Mouse (Mus musculus) midbrain, embryonic 16.5 days (tissue): ENCODE measurements around the gene Git1. TPM values are rescaled to one million over a fixed set of nuclear protein-coding genes. Genes with fewer than 3 reads are reported as not detected.

Experiments
- ATAC-seq: fragments of 200-750 bp; cut with Nextera tagmentation; 2 replicates; pipeline ENCODE4 v1.8.0; 2017; ENCODE audit warnings: moderate TSS enrichment
- H3K27ac ChIP-seq: fragments of 300-500 bp; sonication (generic); 2 replicates; pipeline ENCODE4 v1.5.1; 2014; ENCODE audit warnings: mild to moderate bottlenecking, low read length, mixed read lengths
- H3K27me3 ChIP-seq: fragments of 300-500 bp; sonication (generic); 2 replicates; pipeline ENCODE4 v1.6.1; 2014; ENCODE audit warnings: low read depth, low read length, mixed read lengths; ENCODE audit not compliant: control insufficient read depth, insufficient read depth
- H3K36me3 ChIP-seq: fragments of 300-500 bp; sonication (generic); 2 replicates; pipeline ENCODE4 v1.6.1; 2014; ENCODE audit warnings: mild to moderate bottlenecking, low read length, moderate library complexity, mixed read lengths; ENCODE audit not compliant: control insufficient read depth, insufficient read depth
- H3K4me1 ChIP-seq: fragments of 300-500 bp; sonication (generic); 2 replicates; pipeline ENCODE4 v1.6.1; 2014; ENCODE audit warnings: mild to moderate bottlenecking, low read length, mixed read lengths; ENCODE audit not compliant: control insufficient read depth, insufficient read depth
- H3K4me2 ChIP-seq: fragments of 300-500 bp; sonication (generic); 2 replicates; pipeline ENCODE4 v1.6.1; 2014; ENCODE audit warnings: mild to moderate bottlenecking, low read length, mixed read lengths
- H3K4me3 ChIP-seq: fragments of 300-500 bp; sonication (generic); 2 replicates; pipeline ENCODE4 v1.5.1; 2014; ENCODE audit warnings: low read depth, mild to moderate bottlenecking, low read length, moderate library complexity, mixed read lengths
- H3K9ac ChIP-seq: fragments of 300-500 bp; sonication (generic); 2 replicates; pipeline ENCODE4 v1.6.1; 2014; ENCODE audit warnings: low read depth, low read length, mixed read lengths
- H3K9me3 ChIP-seq: fragments of 300-500 bp; sonication (generic); replicated peaks from 2 replicates; pipeline ENCODE4 v1.6.1; 2014; ENCODE audit warnings: mild to moderate bottlenecking, low read length, mixed read lengths; ENCODE audit not compliant: control insufficient read depth, poor library complexity, severe bottlenecking
- WGBS: fragments of 180-500 bp; shearing (Covaris S2); extraction: QIAGEN DNeasy Blood & Tissue Kit; methylation state at CpG from one replicate; pipeline ENCODE4 v1.1.7; 2014; 5-methylcytosine and 5-hydroxymethylcytosine counted together
- polyA plus RNA-seq: library from polyadenylated mRNA; unstranded; fragments of >200 nt; fragmentation: Nextera tagmentation; extraction: Ambion mirVana; gene quantifications from 2 replicates; pipeline ENCODE4 v1.2.1, GENCODE M21; 2015

The Git1 gene
- polyA plus RNA-seq, 1 experiment from 2014 or later = 15.9 TPM

DNA sequence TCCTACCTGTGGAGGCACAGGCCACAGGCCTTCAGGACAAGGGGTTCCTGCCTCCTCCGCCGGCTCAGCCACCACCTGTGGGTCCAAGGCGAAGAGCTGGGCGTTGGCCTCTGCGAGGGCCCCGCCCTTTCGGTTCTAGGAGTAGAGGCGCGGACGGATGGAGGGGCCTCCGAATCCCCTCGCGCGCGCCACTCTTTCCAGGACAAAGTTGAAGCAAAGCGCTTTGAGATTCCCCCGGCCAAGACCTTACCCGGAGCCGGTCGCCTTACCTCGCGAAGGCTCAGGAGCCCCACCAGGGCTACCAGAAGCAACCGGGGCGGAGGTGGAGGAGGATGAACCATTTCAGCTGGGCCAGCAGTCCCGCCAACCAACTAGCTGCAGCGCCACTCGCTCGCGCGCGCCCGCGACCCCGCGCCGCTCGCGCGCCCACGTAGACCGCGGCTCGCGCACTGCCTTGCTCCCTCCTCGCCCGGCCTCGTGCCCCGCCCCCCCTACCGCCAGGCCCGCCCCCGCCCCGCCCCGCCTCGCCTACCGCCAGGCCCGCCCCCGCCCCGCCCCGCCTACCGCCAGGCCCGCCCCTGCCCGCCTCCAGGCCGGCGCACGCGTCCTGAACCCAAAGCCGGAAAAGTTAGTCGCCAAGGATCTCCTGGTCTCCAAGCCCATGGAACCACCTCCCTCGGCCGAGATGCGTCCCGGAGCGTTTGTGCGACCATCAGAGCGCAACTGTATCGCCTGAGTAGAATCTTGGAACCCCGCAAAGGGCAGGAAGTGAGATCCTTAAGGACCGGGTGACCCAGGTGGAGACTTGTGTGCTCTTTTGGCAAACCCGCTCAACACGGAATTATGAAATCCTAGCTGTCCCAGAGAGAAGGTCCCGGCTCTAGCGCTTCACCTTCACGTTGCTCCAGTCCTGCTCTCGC, 19.8 kb downstream of the Git1 start:
- peaks cover 32% of the 10 kb centered on the region for H3K4me1 ChIP-seq
- under 1% methylated on average over 64 of the region's 84 CpGs for WGBS
- peak overlapping the region; percentile 99 for H3K4me2 ChIP-seq
- H3K36me3 ChIP-seq = no peaks in the 10 kb centered on the region
- peak overlapping the region; percentile 72 for H3K9ac ChIP-seq
- H3K4me3 ChIP-seq = peak overlapping the region; percentile 56
- peak; percentile 43 for ATAC-seq
- H3K27me3 ChIP-seq = peaks cover 13% of the 10 kb centered on the region
- no peaks in the 10 kb centered on the region for H3K9me3 ChIP-seq
- H3K27ac ChIP-seq = no peak overlapping the region

GRCm38 (mm10) chr11:77513811-77514170, 20.4 kb downstream of the Git1 start:
- 8% methylated on average over 10 of the region's 10 CpGs for WGBS
- peaks cover 13% of the 10 kb centered on the region for H3K27me3 ChIP-seq
- no peaks in the 10 kb centered on the region for H3K36me3 ChIP-seq
- H3K4me1 ChIP-seq = peaks cover 28% of the 10 kb centered on the region
- no peak for ATAC-seq
- peak overlapping the region; percentile 56; the same call in 1 of the 2 replicates for H3K4me3 ChIP-seq
- no peak overlapping the region for H3K9ac ChIP-seq
- H3K4me2 ChIP-seq = peak overlapping the region; percentile 99
- H3K27ac ChIP-seq = no peak overlapping the region
- no peaks in the 10 kb centered on the region for H3K9me3 ChIP-seq

- Histone ChIP-seq H3K4me2 (peak overlapping the region; percentile 77), H3K27me3 (peaks cover 13% of the 10 kb centered on the region), H3K4me3 (peak overlapping the region; percentile 50), H3K9me3 (no peaks in the 10 kb centered on the region), H3K9ac (peak overlapping the region; percentile 54), H3K36me3 (no peaks in the 10 kb centered on the region), H3K4me1 (peaks cover 28% of the 10 kb centered on the region), H3K27ac (no peak overlapping the region)
- WGBS = 4% methylated on average over 19 of the region's 19 CpGs
- no peak for ATAC-seq
Measured at GRCm38 (mm10) chr11:77514281-77514831, 21.0 kb downstream of the Git1 start.

GRCm38 (mm10) chr11:77514832-77515636, 21.7 kb downstream of the Git1 start, which contains the start of gene Abhd15:
Gene Abhd15, plus strand, starts transcription at chr11:77515121.
- Histone ChIP-seq H3K4me1 (peaks cover 28% of the 10 kb centered on the region), H3K9ac (peak within 1 kb of the TSS; percentile 54), H3K4me2 (peak within 1 kb of the TSS; percentile 77), H3K4me3 (peak within 1 kb of the TSS; percentile 50), H3K9me3 (no peaks in the 10 kb centered on the region), H3K27me3 (peaks cover 13% of the 10 kb centered on the region), H3K36me3 (no peaks in the 10 kb centered on the region), H3K27ac (no peak within 1 kb of the TSS)
- peak; percentile 62 for ATAC-seq
- under 1% methylated on average over 72 of the region's 72 CpGs for WGBS

DNA sequence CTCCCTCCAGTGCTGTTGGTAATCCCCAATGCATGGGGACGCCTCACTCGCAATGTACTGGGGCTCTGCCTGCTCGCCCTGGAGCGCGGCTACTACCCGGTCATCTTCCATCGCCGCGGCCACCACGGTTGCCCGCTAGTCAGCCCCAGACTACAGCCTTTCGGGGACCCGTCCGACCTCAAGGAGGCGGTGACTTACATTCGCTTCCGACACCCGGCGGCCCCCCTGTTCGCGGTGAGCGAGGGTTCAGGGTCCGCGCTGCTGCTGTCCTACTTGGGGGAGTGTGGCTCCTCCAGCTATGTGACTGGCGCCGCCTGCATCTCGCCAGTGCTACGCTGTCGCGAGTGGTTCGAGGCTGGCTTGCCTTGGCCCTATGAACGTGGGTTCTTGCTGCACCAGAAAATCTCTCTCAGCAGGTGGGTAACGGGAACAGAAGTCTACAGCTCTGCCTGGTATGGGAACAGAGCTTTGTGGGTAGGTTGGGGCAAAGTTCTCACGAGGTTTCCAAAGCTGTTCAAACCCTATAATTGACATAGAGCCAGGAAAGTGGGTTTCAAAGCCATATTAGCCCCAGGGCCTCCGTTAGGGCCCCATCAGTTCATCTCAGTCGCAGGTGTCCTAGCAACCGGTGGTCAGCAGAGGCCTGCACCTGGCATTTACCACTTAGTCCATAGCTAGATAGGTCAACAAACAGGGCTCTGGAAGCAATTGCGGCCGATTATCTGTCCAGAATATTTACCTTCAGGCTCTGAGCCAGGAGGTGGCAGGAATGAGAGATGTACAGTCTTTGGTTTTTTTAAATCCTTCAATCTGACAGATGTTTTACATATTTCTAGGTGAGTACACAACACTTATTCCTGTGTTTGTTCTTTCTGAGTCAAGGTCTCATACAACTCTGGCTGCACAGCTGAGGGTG, 22.5 kb downstream of the Git1 start, which contains the start of gene Trp53i13:
Gene Trp53i13 (minus strand): TSS at position 344 of the 916 bp plus-strand sequence.
- peaks cover 28% of the 10 kb centered on the region for H3K4me1 ChIP-seq
- H3K27ac ChIP-seq = no peak within 1 kb of the TSS
- no peaks in the 10 kb centered on the region for H3K9me3 ChIP-seq
- WGBS = 8% methylated on average over 39 of the region's 39 CpGs
- peak within 1 kb of the TSS; percentile 54 for H3K9ac ChIP-seq
- H3K4me2 ChIP-seq = peak within 1 kb of the TSS; percentile 77
- H3K4me3 ChIP-seq = peak within 1 kb of the TSS; percentile 50
- H3K27me3 ChIP-seq = peaks cover 13% of the 10 kb centered on the region
- H3K36me3 ChIP-seq = no peaks in the 10 kb centered on the region
- ATAC-seq = no peak

DNA sequence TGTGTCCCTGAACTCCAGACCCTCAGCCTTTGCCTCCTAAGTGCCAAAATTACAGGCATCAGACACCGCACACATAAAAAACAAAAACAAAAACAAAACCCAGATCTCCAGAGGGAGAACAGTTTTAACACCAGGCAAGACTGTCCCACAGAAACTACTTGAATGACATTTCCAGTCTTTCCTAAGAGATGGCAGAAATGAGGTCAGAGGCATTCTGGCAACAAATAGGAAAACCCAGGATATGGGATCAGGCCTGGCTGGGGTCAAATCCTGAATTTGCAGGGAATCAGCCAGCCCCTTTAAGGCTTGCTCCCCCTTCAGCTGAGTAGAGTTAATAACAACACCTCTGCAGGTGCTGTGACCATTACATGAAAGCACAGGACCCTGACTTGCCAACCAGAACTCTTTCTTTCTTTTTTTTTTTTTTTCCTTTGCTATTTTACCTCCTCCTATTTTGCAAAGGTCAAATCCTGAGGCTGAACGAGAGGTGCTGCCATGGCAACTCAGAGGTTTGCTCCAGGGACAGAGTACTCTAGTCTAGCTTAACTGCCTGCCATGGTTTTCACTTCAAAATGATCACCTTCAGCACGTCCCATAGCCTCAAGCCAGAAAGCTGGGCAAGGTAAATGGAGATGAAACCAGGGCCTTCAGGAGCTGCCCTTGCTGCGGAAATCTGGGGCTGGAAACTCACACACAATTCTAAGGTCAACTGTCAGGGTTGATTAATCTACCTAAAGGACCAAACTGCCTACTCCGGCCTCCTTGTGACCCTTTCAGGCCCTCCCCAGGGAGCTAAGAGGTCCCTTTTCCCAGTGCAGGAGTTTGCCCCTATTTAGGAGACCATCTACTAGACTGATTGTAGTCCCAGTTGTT, 23.4 kb downstream of the Git1 start:
- H3K27ac ChIP-seq = no peak overlapping the region
- ATAC-seq = no peak
- H3K4me2 ChIP-seq = no peak overlapping the region
- no peak overlapping the region for H3K4me3 ChIP-seq
- H3K27me3 ChIP-seq = peaks cover 13% of the 10 kb centered on the region
- WGBS = 60% methylated on average over 5 of the region's 5 CpGs
- no peaks in the 10 kb centered on the region for H3K9me3 ChIP-seq
- H3K36me3 ChIP-seq = no peaks in the 10 kb centered on the region
- peaks cover 28% of the 10 kb centered on the region for H3K4me1 ChIP-seq
- no peak overlapping the region for H3K9ac ChIP-seq

GRCm38 (mm10) chr11:77518051-77518798, 24.9 kb downstream of the Git1 start:
- Histone ChIP-seq H3K4me1 (peaks cover 22% of the 10 kb centered on the region; the same call in 1 of the 2 replicates), H3K9me3 (no peaks in the 10 kb centered on the region), H3K36me3 (no peaks in the 10 kb centered on the region), H3K9ac (no peak overlapping the region), H3K4me3 (no peak overlapping the region), H3K4me2 (no peak overlapping the region), H3K27ac (no peak overlapping the region), H3K27me3 (peaks cover 13% of the 10 kb centered on the region)
- no peak for ATAC-seq
- 74% methylated on average over 24 of the region's 27 CpGs for WGBS
